Mouse (Mus musculus) adipose tissue, adult 10 weeks (tissue): Measurements from ENCODE around the gene Nap1l4. TPM values are rescaled to one million over a fixed set of nuclear protein-coding genes. Genes with fewer than 3 reads are reported as not detected.

Experiments used
- polyA plus RNA-seq: library from polyadenylated mRNA; stranded (reverse); fragments of 350-450 nt; fragmentation: Illumina TruSeq; extraction: RNeasy Lipid Tissue Mini Kit (QIAGEN cat#74804); gene quantifications from one replicate; pipeline ENCODE4 v1.2.3, GENCODE M21; 2014; ENCODE audit warnings: low read depth, low replicate concordance

Gene Nap1l4
- 81.0 TPM for polyA plus RNA-seq

DNA sequence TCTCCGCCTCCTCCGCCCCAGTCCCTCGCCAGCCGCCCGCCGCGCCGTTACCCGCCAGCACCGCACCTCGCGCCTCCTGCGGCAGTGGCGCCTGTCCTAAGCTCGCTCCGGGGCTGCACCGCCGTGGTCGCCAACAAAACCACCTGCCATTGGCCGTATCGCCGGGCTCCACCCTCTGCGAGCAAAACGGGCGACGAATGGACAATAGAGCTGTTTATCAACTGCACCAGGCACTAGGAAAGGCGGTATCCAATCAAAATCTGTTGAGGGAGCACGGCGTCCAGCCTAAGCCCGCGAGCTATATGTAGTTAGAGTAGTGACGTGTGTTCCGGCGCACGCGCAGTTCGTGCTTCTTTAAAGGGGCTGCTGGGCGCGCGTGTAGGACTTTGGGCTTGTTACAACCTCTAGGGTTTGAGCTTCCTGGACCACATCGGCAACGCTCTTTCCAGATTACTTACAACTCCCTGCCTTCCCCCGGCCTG, at the start of gene Nap1l4:
Gene Nap1l4 (minus strand): TSS at position 131 of the 482 bp plus-strand sequence.

DNA sequence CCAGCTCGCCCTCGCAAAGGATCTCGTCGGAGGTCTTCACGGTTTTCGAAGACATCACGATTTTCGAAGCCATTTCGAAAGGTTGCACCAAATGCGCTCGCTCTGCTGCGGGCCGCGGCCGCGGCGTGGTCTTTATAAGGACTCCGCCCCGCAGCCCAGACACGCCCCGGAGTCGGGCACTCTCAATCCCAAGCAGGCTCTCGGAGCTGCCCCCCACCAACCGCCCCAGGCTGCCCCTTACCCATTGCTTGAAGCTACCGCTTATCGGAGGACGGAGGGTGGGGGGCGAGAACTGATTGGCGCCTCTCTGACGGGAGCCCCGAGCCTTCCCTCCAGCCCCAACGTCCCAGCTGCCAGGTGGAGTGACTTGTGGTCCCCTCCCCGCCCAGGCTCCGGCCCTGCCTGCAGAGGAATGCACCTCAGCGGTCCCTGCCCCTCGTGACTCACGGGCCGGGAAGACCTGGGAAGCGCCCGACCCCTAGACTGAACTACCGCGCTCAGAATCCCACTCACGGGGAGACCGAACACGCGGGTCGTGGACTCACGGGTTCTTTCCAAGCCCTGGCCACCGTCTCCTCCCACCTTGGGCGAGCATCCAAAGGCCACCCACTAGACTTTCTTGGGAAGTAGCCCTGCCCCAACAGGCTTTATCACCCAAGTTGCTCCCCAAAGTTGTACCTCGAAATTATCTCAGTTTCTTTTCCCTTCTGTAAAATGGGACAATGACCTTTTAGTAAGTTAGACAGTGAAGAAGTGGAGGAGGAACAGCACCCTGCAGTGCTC, 46.3 kb downstream of the Nap1l4 start, which contains the start of gene Phlda2:
Gene Phlda2 (minus strand): TSS at position 733 of the 783 bp plus-strand sequence.

DNA sequence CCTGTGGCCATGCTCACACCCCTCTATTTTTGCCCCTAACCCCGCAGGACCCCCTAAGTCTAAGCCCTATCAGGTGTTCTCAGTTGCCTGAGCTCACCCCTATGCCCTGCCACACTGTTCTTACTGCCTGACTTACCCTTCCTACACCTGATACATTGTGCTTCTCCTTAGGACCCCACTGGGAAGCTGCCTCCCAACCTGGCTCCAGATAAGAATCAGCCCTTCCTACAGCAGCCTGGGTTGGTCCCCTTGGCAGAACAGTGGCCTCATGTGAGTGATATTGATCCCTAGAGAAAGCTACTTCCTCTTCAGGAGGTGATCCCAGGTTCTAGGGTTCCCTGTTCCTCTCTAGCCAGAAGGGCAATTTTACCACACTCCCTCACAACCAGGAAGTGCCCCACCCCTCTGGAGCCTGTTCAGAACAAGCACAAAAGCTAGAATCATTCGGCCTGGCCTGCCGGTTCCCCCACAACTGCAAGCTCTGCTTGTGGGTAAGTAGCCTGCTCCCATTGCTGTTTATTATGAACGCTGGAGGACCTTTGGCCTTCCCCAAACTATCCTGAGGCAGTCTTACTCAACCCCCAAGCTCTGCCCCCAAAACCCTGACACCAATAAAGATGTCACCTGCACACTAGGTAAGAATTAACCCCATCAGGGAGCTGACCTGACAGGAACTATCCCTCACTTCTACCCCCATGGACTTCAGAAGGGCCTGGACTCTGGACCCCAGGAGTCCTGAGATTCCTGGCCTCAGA, 75.4 kb downstream of the Nap1l4 start, which contains the start of gene Slc22a18:
Gene Slc22a18 (plus strand): TSS at position 390 of the 755 bp plus-strand sequence.

Other genes with a start within 250 kb of the Nap1l4 start
- gene Cdkn1c, start 88.1 kb downstream of the Nap1l4 start, polyA plus RNA-seq, result 22.3 TPM
- gene Slc22a18, start 75.4 kb downstream of the Nap1l4 start, polyA plus RNA-seq, result 6.0 TPM
- 9.5 TPM for gene Phlda2, start 46.0 kb downstream of the Nap1l4 start, polyA plus RNA-seq
- 25.4 TPM for gene Cars, start 51.0 kb upstream of the Nap1l4 start, polyA plus RNA-seq
- 0.46 TPM for gene Tnfrsf26, start 79.6 kb upstream of the Nap1l4 start, polyA plus RNA-seq
- 1.4 TPM for gene Tnfrsf22, start 100.6 kb upstream of the Nap1l4 start, polyA plus RNA-seq
- gene Tnfrsf23, start 136.8 kb upstream of the Nap1l4 start, polyA plus RNA-seq, result 1.7 TPM
- 15.0 TPM for gene Osbpl5, start 207.9 kb upstream of the Nap1l4 start, polyA plus RNA-seq
- gene Mrgprg, start 217.9 kb upstream of the Nap1l4 start, polyA plus RNA-seq, result 0.36 TPM
- 0.57 TPM for gene Mrgpre, start 235.4 kb upstream of the Nap1l4 start, polyA plus RNA-seq